Mouse (Mus musculus) gastrocnemius, adult 2 months (tissue): Measurements from ENCODE around the gene Brd7. TPM values are rescaled to one million over a fixed set of nuclear protein-coding genes. Genes with fewer than 3 reads are reported as not detected.

Experiments used
- DNase-seq: peaks from one replicate; pipeline ENCODE4 v3.0.0; 2022
- H3K27ac ChIP-seq: fragments of 200-600 bp; 2 replicates; pipeline ENCODE4 v1.8.1; 2022; ENCODE audit warnings: mild to moderate bottlenecking
- H3K4me3 ChIP-seq: fragments of 200-600 bp; 2 replicates; pipeline ENCODE4 v1.8.1; 2022; ENCODE audit warnings: mild to moderate bottlenecking, moderate library complexity
- CTCF ChIP-seq: fragments of 200-600 bp; IDR thresholded peaks from 2 replicates; pipeline ENCODE4 v1.8.1; 2022; ENCODE audit warnings: antibody characterized with exemption, mild to moderate bottlenecking, moderate library complexity
- intact Hi-C: fragments of 180-260 bp; cut with DNase I; formaldehyde crosslinking; loops from one replicate; pipeline ENCODE4 v1.15.1; 2025
- total RNA-seq, 2 experiments: library from RNA; stranded (reverse); gene quantifications; 2 replicates each; pipeline ENCODE4 v1.2.3; 2021

Brd7 gene
- total RNA-seq, 2 experiments from 2014 or later = 74.5 to 85.4 TPM

DNA sequence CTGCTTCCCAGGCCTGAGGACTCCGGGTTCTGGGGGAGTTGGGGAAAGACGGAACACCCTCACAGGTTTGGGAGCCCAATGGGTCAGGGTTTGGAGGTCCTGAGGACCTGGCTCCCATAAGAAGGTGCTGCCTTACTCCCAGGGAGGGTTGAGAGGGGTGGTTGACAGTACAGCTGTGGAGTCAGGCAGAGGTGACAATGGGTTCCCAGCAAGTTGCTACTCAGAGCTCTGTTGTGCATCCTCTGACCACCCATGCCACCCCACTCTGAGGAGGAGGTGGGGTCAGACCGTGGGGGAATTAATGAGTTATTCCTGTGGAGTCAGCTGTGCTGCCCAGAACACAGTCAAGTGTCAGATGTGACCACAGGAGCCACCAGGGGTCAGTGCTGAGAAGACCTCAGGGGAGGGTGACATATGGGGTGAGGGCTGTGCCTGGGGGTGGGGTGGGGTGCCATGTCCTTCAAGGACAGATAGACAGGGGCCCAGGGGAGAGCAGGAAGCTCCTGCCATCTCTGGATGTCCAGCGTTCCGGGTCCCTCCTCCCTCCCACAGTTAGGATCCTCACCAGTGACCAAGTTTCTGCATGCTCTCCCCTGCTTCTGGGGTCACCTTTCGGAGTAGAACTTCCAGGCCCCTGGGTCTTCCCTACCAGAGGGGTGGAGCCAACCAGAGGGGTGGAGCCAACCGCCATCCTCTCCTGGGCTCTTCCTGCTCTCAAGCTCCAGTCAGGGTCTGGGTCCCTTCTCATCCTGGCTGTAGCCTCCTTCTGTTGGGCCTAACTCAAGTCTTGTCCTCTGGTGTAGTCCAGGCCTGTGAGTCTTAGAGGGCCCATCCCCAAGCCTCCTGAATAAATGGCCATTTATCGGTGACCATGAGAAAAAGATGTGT is 76.3 kb downstream of the Brd7 start:
- TF ChIP-seq CTCF = peak; percentile 30; the same call in 1 of the 2 replicates
- Histone ChIP-seq H3K27ac (peak overlapping the region; percentile 80), H3K4me3 (peak overlapping the region; percentile 33)
- peak; percentile 58 for DNase-seq
- intact Hi-C loops = no loop called here

DNA sequence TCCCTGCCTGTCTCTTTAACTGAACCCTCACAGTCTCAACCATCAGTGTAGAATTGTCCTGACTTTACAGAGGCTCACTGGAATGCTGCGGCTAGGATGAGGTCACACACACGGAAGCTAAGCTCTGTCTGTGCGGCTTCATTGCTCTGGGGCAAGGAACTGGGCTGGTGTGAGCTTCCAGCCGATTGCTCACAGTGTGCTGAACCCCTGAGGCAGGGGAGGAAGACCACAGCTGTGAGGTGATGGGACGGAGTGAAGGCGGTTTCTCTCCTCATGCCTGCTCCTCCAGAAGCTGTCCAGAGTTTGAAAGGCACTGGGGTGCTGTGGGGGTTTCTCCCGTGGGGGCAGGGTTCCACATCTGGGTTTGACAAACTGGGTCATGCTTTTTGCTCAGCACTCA is 77.3 kb downstream of the Brd7 start:
- H3K4me3 ChIP-seq = peak overlapping the region; percentile 33

DNA sequence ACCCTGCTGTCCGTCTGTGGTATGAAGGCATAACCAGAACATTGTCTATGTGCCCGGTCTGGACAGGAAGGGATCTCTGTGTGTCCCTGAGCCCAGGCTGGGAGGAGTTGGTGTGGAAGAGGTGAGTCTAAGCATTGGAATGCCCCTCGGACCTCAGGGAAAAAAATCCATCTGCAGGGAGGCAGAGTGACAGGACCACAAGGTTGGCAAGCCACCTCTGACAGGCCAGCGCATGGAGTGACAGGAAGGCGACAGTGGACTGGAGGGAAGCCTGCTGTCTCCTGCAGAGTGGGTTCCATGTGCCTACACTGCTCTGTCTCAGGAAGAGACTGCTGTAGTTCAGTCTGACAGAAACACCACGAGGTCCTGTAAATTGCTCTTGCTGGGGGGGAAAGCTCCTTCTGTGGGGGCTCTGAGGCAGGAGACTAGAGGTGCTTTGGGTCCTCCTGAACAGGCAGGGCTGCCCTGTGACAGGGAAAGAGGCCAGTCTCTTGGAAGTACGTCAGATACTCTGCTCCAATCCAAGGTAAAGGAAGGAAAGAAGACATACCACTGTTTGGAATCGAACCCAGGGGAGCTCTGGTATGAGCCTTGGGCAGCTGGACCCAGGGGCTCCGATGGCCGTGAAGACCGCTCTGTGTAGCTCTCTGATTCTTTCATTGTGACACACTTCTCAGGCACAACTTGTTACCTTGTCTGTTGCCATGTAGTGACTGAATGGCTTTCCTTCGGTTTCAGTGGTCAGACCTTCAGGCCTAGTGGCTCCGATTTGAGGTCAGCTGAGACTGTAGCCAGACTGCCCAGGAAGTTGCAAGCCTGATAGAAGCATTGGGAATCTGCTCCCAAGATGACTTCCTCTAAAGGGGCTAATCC is 78.5 kb downstream of the Brd7 start:
- intact Hi-C loops = loop anchor here (5.0 kb wide), 1 partner anchor 34 kb away; no protein-coding TSS in a partner anchor
- peak overlapping the region; percentile 80 for H3K27ac ChIP-seq
- no peak for TF ChIP-seq CTCF
- no peak overlapping the region for H3K4me3 ChIP-seq
- DNase-seq = peak; percentile 56

More for the DNA sequence above, 77.3 kb downstream of the Brd7 start:
- DNase-seq = peak; percentile 68
- intact Hi-C loops = loop anchor here (5.0 kb wide), 1 partner anchor 33 kb away; no protein-coding TSS in a partner anchor
- TF ChIP-seq CTCF = no peak
- peak overlapping the region; percentile 80 for H3K27ac ChIP-seq

DNA sequence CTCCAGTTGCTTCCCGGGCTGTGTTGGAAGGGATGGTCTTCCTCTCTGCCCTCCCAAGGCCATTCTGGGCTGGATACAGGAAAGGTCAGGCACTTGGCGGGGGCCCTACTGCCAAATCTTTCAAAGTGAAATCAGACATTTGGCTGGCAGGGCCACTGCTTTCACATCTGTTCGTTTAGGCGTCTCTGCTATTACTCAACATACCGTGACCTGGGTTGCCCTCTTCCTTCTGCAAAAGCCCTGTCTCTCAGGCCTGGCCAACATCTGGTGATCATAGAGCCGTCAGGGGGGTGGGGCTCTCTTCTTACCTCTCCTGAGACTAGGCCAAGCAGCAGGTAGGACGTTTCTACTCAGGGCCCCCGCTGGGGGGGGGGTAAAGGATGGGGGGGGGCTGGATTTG is 79.3 kb downstream of the Brd7 start:
- Histone ChIP-seq H3K4me3 (no peak overlapping the region), H3K27ac (peak overlapping the region; percentile 80)
- DNase-seq = peak; percentile 89
- TF ChIP-seq CTCF = no peak
- intact Hi-C loops = loop anchor here (5.0 kb wide), 1 partner anchor 35 kb away; no protein-coding TSS in a partner anchor

Other genes with a start within 250 kb of the Brd7 start
- 10 to 100 TPM; 36.8 to 43.0 TPM for gene Cnep1r1, start 243.4 kb downstream of the Brd7 start, total RNA-seq
- gene Heatr3, start 224.3 kb downstream of the Brd7 start, total RNA-seq = 10 to 100 TPM; 32.6 to 32.7 TPM
- gene Tent4b, start 163.0 kb downstream of the Brd7 start, total RNA-seq = 10 to 100 TPM; 16.3 to 18.4 TPM
- 1 to 10 TPM; 3.4 to 6.6 TPM for gene Adcy7, start 89.8 kb downstream of the Brd7 start, total RNA-seq
- 1 to 10 TPM in 1 of 2 experiments, under 1 TPM in 1; 0.82 to 1.7 TPM for gene Nkd1, start 159.2 kb upstream of the Brd7 start, total RNA-seq